8 mouse cellular contexts compared by ENCODE assay signal in the genomic region with DNA sequence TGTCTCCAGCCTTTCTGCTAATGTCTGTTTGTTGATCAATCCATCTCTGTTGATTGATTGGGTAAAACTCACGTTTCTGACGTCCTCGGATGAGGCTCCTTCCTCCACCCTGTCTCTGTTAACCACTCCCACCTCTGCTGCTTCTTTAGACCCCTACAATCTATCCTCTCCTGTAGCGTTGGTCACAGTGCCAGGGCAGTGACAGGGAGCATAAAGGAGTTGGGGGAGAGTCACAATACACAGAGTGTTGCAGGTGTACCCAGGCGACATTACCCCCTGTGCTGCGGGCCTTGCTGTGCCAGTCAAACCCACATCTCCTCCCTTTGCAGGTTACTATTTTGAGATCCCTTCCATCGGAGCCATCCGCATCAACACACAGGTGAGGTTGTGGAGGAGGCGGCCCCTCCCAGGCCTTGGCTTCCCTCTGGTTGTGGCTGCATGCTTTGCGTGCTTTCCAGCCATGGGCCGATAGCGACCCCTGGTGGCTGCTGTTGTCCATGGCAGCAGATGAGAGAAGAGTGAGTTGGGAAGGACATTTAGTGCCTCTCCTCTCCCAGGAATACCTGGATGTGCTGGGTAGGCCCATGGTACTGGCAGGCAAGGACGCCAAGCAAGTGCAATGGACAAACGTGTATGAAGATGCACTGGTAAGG. TPM values are rescaled to one million over a fixed set of nuclear protein-coding genes. Genes with fewer than 3 reads are reported as not detected.
DNase-seq lines count a peak whose midpoint lies in the region; ATAC-seq lines count a peak whose summit lies in the region.

No protein-coding gene starts in this region.

- H3K36me3 ChIP-seq in liver, embryonic 12.5 days: no peaks in the 10 kb centered on the region
- peaks cover 4% of the 10 kb centered on the region; the same call in 1 of the 2 replicates for H3K36me3 ChIP-seq in neural tube, embryonic 12.5 days
- no peaks in the 10 kb centered on the region for H3K36me3 ChIP-seq in stomach, embryonic 16.5 days (ENCODE audit: control insufficient read depth, insufficient read depth, low read length)

- H3K9ac ChIP-seq in liver, embryonic 12.5 days: no peak overlapping the region
- H3K9ac ChIP-seq in neural tube, embryonic 12.5 days: no peak overlapping the region
- no peak overlapping the region for H3K9ac ChIP-seq in stomach, embryonic 16.5 days (ENCODE audit: low read length)

- H3K4me3 ChIP-seq in liver, embryonic 12.5 days: no peak overlapping the region
- no peak overlapping the region for H3K4me3 ChIP-seq in neural tube, embryonic 12.5 days
- H3K4me3 ChIP-seq in stomach, embryonic 16.5 days (replicated peaks; ENCODE audit: low read length): no peak overlapping the region

- peaks cover 58% of the 10 kb centered on the region for H3K27me3 ChIP-seq in liver, embryonic 12.5 days (replicated peaks)
- H3K27me3 ChIP-seq in neural tube, embryonic 12.5 days (replicated peaks): peaks cover 3% of the 10 kb centered on the region; the same call in 1 of the 2 replicates
- H3K27me3 ChIP-seq in stomach, embryonic 16.5 days (ENCODE audit: control insufficient read depth, insufficient read depth, low read length): no peaks in the 10 kb centered on the region

- no peak overlapping the region for H3K27ac ChIP-seq in liver, embryonic 12.5 days
- no peak overlapping the region for H3K27ac ChIP-seq in neural tube, embryonic 12.5 days
- no peak overlapping the region for H3K27ac ChIP-seq in stomach, embryonic 16.5 days (ENCODE audit: low read length)

- no peak overlapping the region for H3K4me2 ChIP-seq in liver, embryonic 12.5 days
- H3K4me2 ChIP-seq in neural tube, embryonic 12.5 days (replicated peaks): no peak overlapping the region
- no peak overlapping the region for H3K4me2 ChIP-seq in stomach, embryonic 16.5 days (ENCODE audit: low read depth, low read length)

- 22% methylated on average over 14 of the region's 14 CpGs for WGBS in liver, embryonic 12.5 days (ENCODE audit: insufficient replicate concordance)
- 22% methylated on average over 14 of the region's 14 CpGs for WGBS in neural tube, embryonic 12.5 days
- WGBS in stomach, embryonic 16.5 days: 15% methylated on average over 14 of the region's 14 CpGs

- no peaks in the 10 kb centered on the region for H3K4me1 ChIP-seq in liver, embryonic 12.5 days
- peaks cover 49% of the 10 kb centered on the region for H3K4me1 ChIP-seq in neural tube, embryonic 12.5 days
- H3K4me1 ChIP-seq in stomach, embryonic 16.5 days (ENCODE audit: control insufficient read depth, insufficient read depth, low read length): no peaks in the 10 kb centered on the region

- peak; percentile 62 for DNase-seq in 416B (ENCODE audit: low read depth)
- peak; percentile 91 for DNase-seq in adrenal gland, postnatal 10 days
- DNase-seq in embryo, embryonic 11.5 days (ENCODE audit: low read depth, low spot score): peak; percentile 68
- DNase-seq in kidney, postnatal 14 days: peak; percentile 83

- peak; percentile 82 for ATAC-seq in granulocyte monocyte progenitor cell, adult 5-6 weeks (replicated peaks; ENCODE audit: poor library complexity, severe bottlenecking)
- ATAC-seq in liver, embryonic 12.5 days: peak; percentile 17; the same call in 1 of the 2 replicates
- ATAC-seq in neural tube, embryonic 12.5 days (ENCODE audit: low FRiP score, low read depth): peak; percentile 51
- ATAC-seq in stomach, embryonic 16.5 days (ENCODE audit: insufficient read depth, low FRiP score): peak; percentile 47; the same call in 1 of the 2 replicates

- no peaks in the 10 kb centered on the region for H3K9me3 ChIP-seq in liver, embryonic 12.5 days (replicated peaks)
- H3K9me3 ChIP-seq in neural tube, embryonic 12.5 days: no peaks in the 10 kb centered on the region
- H3K9me3 ChIP-seq in stomach, embryonic 16.5 days (replicated peaks; ENCODE audit: control insufficient read depth, low read length): no peaks in the 10 kb centered on the region

RNA-seq across cellular contexts. Expression of a gene that starts 19.3 kb away (rescaled TPM):
- 10 to 100 TPM; 31.4 to 37.6 TPM for total RNA-seq in adrenal gland, postnatal 10 days (2021)
- 12.2 and 13.7 TPM in 2 replicates for total RNA-seq in granulocyte monocyte progenitor cell, adult 5-6 weeks (2014; fragmentation: Nextera tagmentation)
- 12.1 and 12.5 TPM in 2 replicates for total RNA-seq in granulocyte monocyte progenitor cell, adult 5-6 weeks (2017)
- polyA plus RNA-seq in liver, embryonic 12.5 days (2016; fragmentation: Nextera tagmentation; extraction: Ambion mirVana): 25.9 and 26.4 TPM in 2 replicates
- polyA plus RNA-seq in neural tube, embryonic 12.5 days (2016; fragmentation: Nextera tagmentation; extraction: Ambion mirVana): 46.7 and 48.4 TPM in 2 replicates
- 38.1 and 40.2 TPM in 2 replicates for polyA plus RNA-seq in stomach, embryonic 16.5 days (2015; fragmentation: Nextera tagmentation; extraction: Ambion mirVana)

RNA-seq across cellular contexts. Expression of a gene that starts 27.6 kb away (rescaled TPM):
- 10 to 100 TPM; 15.4 to 16.1 TPM for total RNA-seq in adrenal gland, postnatal 10 days (2021)
- 21.2 and 31.0 TPM in 2 replicates for total RNA-seq in granulocyte monocyte progenitor cell, adult 5-6 weeks (2014; fragmentation: Nextera tagmentation)
- total RNA-seq in granulocyte monocyte progenitor cell, adult 5-6 weeks (2017): 13.2 and 13.9 TPM in 2 replicates
- 18.5 and 19.5 TPM in 2 replicates for polyA plus RNA-seq in liver, embryonic 12.5 days (2016; fragmentation: Nextera tagmentation; extraction: Ambion mirVana)
- 24.2 and 25.4 TPM in 2 replicates for polyA plus RNA-seq in neural tube, embryonic 12.5 days (2016; fragmentation: Nextera tagmentation; extraction: Ambion mirVana)
- polyA plus RNA-seq in stomach, embryonic 16.5 days (2015; fragmentation: Nextera tagmentation; extraction: Ambion mirVana): 27.4 and 30.0 TPM in 2 replicates

RNA-seq across cellular contexts. Expression of a gene that starts 27.6 kb away (rescaled TPM):
- total RNA-seq in adrenal gland, postnatal 10 days (2021): 10 to 100 TPM; 19.2 to 21.3 TPM
- 11.3 and 16.7 TPM in 2 replicates for total RNA-seq in granulocyte monocyte progenitor cell, adult 5-6 weeks (2014; fragmentation: Nextera tagmentation)
- 11.3 and 14.3 TPM in 2 replicates for total RNA-seq in granulocyte monocyte progenitor cell, adult 5-6 weeks (2017)
- polyA plus RNA-seq in liver, embryonic 12.5 days (2016; fragmentation: Nextera tagmentation; extraction: Ambion mirVana): 15.3 and 16.0 TPM in 2 replicates
- 52.6 and 55.2 TPM in 2 replicates for polyA plus RNA-seq in neural tube, embryonic 12.5 days (2016; fragmentation: Nextera tagmentation; extraction: Ambion mirVana)
- polyA plus RNA-seq in stomach, embryonic 16.5 days (2015; fragmentation: Nextera tagmentation; extraction: Ambion mirVana): 40.8 and 42.6 TPM in 2 replicates

RNA-seq across cellular contexts. Expression of a gene that starts 32.7 kb away (rescaled TPM):
- total RNA-seq in adrenal gland, postnatal 10 days (2021): not detected
- total RNA-seq in granulocyte monocyte progenitor cell, adult 5-6 weeks (2014; fragmentation: Nextera tagmentation): not detected in 2 replicates
- total RNA-seq in granulocyte monocyte progenitor cell, adult 5-6 weeks (2017): not detected in 2 replicates
- not detected in 2 replicates for polyA plus RNA-seq in liver, embryonic 12.5 days (2016; fragmentation: Nextera tagmentation; extraction: Ambion mirVana)
- polyA plus RNA-seq in neural tube, embryonic 12.5 days (2016; fragmentation: Nextera tagmentation; extraction: Ambion mirVana): 0.51 and 0.82 TPM in 2 replicates
- polyA plus RNA-seq in stomach, embryonic 16.5 days (2015; fragmentation: Nextera tagmentation; extraction: Ambion mirVana): 0.76 and 1.6 TPM in 2 replicates

RNA-seq across cellular contexts. Expression of a gene that starts 36.9 kb away (rescaled TPM):
- total RNA-seq in adrenal gland, postnatal 10 days (2021): 10 to 100 TPM; 23.6 to 27.7 TPM
- total RNA-seq in granulocyte monocyte progenitor cell, adult 5-6 weeks (2014; fragmentation: Nextera tagmentation): 40.2 and 42.2 TPM in 2 replicates
- 34.1 and 36.7 TPM in 2 replicates for total RNA-seq in granulocyte monocyte progenitor cell, adult 5-6 weeks (2017)
- 22.2 and 24.8 TPM in 2 replicates for polyA plus RNA-seq in liver, embryonic 12.5 days (2016; fragmentation: Nextera tagmentation; extraction: Ambion mirVana)
- 37.6 and 37.7 TPM in 2 replicates for polyA plus RNA-seq in neural tube, embryonic 12.5 days (2016; fragmentation: Nextera tagmentation; extraction: Ambion mirVana)
- polyA plus RNA-seq in stomach, embryonic 16.5 days (2015; fragmentation: Nextera tagmentation; extraction: Ambion mirVana): 63.8 and 72.2 TPM in 2 replicates

Comparison
In these comparisons a context has a peak if more than half of its experiments do, and no peak if none do; other contexts are left out.
1. ATAC-seq: peak in every context shown above with its lines; median percentile 82 in granulocyte monocyte progenitor cell, adult 5-6 weeks; 51 in neural tube, embryonic 12.5 days; 47 in stomach, embryonic 16.5 days; 17 in liver, embryonic 12.5 days.